Mouse (Mus musculus): Measurements from ENCODE around the gene Smim17.

DNA sequence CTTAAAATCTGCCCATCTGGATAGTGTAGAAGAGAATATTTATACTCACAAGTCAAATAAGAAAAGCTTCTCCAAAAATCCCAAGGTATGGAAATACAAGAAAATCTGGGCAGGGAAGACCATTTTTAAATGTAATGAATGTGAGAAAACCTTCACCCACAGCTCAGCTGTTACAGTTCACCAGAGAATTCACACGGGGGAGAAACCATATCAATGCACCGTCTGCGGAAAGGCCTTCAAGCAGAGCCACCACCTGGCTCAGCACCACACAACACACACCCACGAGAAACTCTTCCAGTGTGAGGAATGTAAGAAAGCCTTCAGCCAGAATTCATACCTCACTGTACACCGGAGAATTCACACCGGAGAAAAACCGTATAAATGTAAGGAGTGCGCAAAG lies 20.1 kb upstream of the Smim17 start:
- no peak for TF ChIP-seq CTCF (IDR thresholded peaks at IDR 0.05; ENCODE audit: low read depth, low read length)
- TF ChIP-seq POLR2AphosphoS5 (IDR thresholded peaks at IDR 0.05; ENCODE audit: insufficient replicate concordance, low read depth, low read length): no peak
